Mouse (Mus musculus) olfactory bulb, adult 2 months (tissue): ENCODE measurements around the gene Zfp276. TPM values are rescaled to one million over a fixed set of nuclear protein-coding genes. Genes with fewer than 3 reads are reported as not detected.
"Not testable (repeated sequence)": the region's sequence is repeated elsewhere in the genome, so short reads cannot be mapped to it uniquely, and the experiment has no call there.

ENCODE experiments used
- H3K27ac ChIP-seq: fragments of 200-500 bp; 2 replicates; pipeline ENCODE4 v1.5.1; 2012; ENCODE audit warnings: low read depth, low read length; ENCODE audit not compliant: insufficient read depth
- H3K4me1 ChIP-seq: fragments of 200-500 bp; 2 replicates; pipeline ENCODE4 v1.6.1; 2012; ENCODE audit warnings: low read length; ENCODE audit not compliant: control insufficient read depth, insufficient read depth
- H3K4me3 ChIP-seq: fragments of 200-500 bp; 2 replicates; pipeline ENCODE4 v1.5.1; 2012; ENCODE audit warnings: mild to moderate bottlenecking, low read depth, low read length, moderate library complexity; ENCODE audit not compliant: insufficient read depth
- CTCF ChIP-seq: fragments of 200-500 bp; IDR thresholded peaks from 2 replicates; pipeline ENCODE4 v1.5.1; 2012; ENCODE audit warnings: low read depth, mild to moderate bottlenecking, low read length, moderate library complexity; ENCODE audit not compliant: insufficient read depth
- POLR2A ChIP-seq: fragments of 200-500 bp; IDR thresholded peaks from 2 replicates; pipeline ENCODE4 v1.6.1; 2012; ENCODE audit warnings: mild to moderate bottlenecking, low read depth, low read length, moderate library complexity; ENCODE audit not compliant: insufficient read depth
- WGBS: fragments of 180-500 bp; shearing (Covaris S2); methylation state at CpG from one replicate; pipeline ENCODE4 v1.1.7; 2018; 5-methylcytosine and 5-hydroxymethylcytosine counted together
- polyA plus RNA-seq: library from polyadenylated mRNA; stranded (reverse); fragments of >200 nt; gene quantifications from 2 replicates; pipeline ENCODE4 v1.2.4, GENCODE M21; 2012; ENCODE audit warnings: low replicate concordance; ENCODE audit not compliant: missing spikeins, insufficient read depth, insufficient read length

Gene Zfp276
- polyA plus RNA-seq, 1 experiment, result not detected

DNA sequence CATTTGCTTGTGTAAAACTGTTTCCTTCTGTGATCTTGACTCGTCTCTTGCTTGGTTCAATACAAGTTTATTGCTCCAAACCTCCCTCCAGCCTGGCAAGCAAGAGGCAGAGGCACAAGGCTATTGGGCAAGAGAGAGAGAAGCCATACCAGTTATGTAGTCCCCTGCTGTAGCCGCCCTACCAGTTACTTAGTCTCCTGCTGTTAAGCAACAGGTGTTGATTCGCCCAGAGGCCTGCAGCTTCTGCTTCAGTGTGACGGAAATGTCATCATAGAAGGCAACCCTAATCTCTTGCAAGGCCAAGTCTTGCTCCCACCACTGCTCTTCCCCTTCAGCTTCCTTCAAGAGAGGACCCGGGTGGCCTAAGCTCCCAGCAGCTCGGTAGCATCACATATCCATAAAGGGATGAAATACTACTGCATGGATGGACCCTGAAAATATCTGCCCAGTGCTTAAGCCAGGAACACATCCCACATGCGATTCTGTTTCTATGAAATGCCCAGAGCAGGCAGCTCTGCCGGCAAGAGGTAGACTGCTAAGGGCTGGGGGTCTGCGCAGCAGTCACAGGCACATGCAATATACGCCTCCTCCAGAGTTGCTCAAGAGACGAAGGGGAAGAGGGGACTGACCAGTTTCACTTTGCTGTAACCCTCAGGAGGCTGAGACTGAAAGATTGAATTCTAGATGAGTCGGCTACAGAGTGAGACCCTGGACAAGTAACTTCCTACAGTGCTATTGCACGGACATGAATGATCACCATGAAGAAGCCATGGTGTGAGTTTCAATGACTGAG lies 26.5 kb downstream of the Zfp276 start:
- Histone ChIP-seq H3K4me3 (no peak overlapping the region), H3K4me1 (no peaks in the 10 kb centered on the region), H3K27ac (no peak overlapping the region)
- TF ChIP-seq CTCF (no peak), POLR2A (no peak)
- 90% methylated on average over 13 of the region's 13 CpGs for WGBS

DNA sequence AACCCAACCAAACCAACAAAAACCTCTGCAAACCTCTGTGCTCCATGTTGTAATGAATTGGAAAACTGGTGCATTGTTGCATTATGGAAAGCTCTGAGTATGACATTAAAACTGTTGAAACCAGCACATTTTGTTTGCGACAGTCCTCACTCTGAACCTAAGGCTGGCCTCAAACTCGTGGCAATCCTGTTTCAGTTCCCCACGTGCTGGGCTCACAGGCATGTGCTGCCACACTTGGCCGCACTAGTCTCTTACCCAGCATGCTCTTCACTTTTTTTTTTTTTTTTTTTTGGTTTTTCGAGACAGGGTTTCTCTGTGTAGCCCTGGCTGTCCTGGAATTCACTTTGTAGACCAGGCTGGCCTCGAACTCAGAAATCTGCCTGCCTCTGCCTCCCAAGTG lies 29.0 kb downstream of the Zfp276 start:
- H3K27ac ChIP-seq, H3K4me3 ChIP-seq, H3K4me1 ChIP-seq: not testable (repeated sequence)
- 90% methylated on average over 5 of the region's 6 CpGs for WGBS

DNA sequence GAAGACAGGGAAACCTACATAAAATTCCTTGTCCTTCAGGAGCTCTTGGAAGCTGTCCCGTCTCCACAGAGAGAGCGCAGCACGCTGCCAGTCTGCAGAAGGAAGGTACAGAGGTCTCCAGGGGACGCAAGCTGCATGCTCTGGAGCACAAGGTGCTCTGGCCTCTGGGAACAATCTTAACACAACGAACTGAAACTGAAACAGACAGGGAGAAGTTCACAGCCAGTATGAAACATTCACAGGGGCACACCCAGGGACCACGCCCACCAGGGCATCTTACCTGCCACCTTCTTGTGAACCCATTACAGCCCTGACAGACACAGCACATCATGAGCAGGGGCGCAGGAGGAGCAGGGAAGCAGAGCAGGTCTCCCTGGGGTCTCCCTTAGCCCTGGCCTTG lies 30.0 kb downstream of the Zfp276 start:
- TF ChIP-seq CTCF, result no peak
- TF ChIP-seq POLR2A, result no peak
- no peak overlapping the region for H3K27ac ChIP-seq
- no peaks in the 10 kb centered on the region for H3K4me1 ChIP-seq
- 92% methylated on average over 7 of the region's 7 CpGs for WGBS
- H3K4me3 ChIP-seq, result no peak overlapping the region

DNA sequence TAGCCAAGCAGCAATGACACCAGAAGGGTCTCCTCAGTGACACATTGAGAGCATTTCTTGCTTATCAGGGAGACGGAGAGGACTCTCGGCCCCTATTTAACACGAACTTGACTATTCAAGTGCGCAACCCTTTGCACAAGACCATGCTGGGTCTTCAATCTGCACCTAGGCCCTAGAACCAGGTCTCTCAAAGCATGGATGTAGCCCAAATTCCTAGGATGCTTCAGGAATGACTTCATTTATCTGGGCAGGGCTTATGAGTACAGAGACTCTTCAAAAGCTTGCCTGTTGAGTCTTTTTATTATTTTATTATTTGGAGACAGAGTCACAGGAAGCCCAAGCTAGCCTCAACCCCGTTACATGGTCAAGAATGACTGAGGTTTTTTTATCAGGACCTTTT lies 30.5 kb downstream of the Zfp276 start:
- H3K27ac ChIP-seq, result no peak overlapping the region
- no peak for TF ChIP-seq POLR2A
- TF ChIP-seq CTCF, result no peak
- WGBS, result 94% methylated on average over 5 of the region's 5 CpGs
- H3K4me1 ChIP-seq, result no peaks in the 10 kb centered on the region
- no peak overlapping the region for H3K4me3 ChIP-seq

DNA sequence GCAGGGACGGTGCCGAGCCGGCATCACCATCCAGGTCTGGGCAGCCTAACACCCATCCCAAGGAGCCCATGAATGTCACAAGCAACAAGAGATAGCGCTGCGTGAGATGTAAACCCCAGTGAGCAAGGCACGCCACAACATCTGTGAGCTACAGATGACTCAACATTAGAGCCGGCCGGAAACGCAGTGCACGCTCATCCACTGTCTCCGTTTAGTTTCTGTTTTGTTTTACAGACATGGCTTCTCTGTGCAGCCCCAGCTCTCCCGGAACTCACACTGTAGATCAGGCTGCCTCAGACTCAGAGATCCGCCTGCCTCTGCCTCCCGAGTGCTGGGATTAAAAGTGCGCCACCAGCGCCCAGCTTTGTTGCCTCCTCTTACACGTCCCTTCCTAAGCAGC lies 33.4 kb downstream of the Zfp276 start:
- Histone ChIP-seq H3K4me1 (no peaks in the 10 kb centered on the region), H3K4me3 (no peak overlapping the region), H3K27ac (no peak overlapping the region)
- 93% methylated on average over 17 of the region's 17 CpGs for WGBS
- TF ChIP-seq POLR2A (no peak), CTCF (no peak)

DNA sequence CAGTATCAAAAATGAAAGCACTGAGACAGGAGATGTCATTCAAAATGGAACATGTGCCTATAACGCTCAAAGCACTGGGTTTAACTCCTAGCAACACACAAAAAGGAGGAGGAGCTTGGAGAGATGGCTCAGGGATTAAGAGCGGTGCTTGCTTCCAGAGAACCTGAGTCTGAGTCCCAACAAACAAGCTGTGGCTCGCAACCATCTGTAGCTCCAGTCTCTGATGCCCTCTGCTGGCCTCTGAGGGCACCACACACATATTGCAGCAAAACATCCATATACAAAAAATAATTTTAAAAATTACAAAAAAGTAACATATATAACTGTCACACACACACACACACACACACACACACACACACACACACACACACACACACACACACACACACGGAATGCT lies 36.2 kb downstream of the Zfp276 start:
- WGBS, result 61% methylated on average over 4 of the region's 4 CpGs
- H3K4me1 ChIP-seq, result no peaks in the 10 kb centered on the region
- TF ChIP-seq CTCF (peak; percentile 11; the same call in 1 of the 2 replicates), POLR2A (no peak)
- H3K4me3 ChIP-seq, result no peak overlapping the region
- H3K27ac ChIP-seq, result no peak overlapping the region

DNA sequence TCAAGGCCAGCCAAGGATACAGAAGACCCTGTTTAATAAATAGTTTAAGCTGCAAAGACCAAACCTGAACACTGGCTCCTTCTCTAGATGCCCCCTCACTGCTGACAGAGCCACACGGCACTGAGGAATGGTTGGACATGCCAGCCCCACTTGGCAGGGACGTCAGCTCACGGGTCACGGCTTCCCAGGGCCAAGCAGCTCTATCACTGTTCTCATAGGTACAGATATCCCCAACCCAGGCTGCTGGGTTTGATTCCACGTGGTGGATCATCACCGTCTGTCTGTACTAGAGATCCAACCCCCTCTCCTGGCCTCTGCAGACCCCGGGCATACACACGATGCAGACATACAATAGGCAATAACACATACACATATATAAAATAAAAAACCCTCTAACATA lies 36.7 kb downstream of the Zfp276 start:
- TF ChIP-seq POLR2A (no peak), CTCF (no peak)
- no peaks in the 10 kb centered on the region for H3K4me1 ChIP-seq
- 92% methylated on average over 8 of the region's 8 CpGs for whole genome bisulfite sequencing
- H3K4me3 ChIP-seq, result no peak overlapping the region
- no peak overlapping the region for H3K27ac ChIP-seq

DNA sequence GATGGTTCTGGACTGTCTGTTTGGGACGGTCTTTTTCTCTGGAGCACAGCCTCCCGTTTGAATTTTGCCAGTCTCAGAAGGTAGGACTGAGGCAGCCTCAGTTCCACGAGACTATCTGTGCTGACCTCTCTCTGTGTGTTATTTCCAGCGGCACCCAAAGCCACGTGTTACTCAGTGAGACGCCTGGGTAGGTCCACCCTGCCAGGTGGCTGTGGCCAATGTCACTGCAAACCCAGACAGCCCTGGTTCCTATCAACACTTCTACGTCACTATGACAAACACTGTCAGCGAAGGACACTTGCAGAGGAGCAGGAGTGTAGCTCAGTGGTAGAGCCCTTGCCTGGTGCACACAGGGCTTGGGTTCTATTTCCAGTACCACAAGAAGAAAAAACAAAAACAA lies 37.7 kb downstream of the Zfp276 start:
- Histone ChIP-seq H3K27ac (no peak overlapping the region), H3K4me1 (no peaks in the 10 kb centered on the region), H3K4me3 (no peak overlapping the region)
- no peak for TF ChIP-seq CTCF
- no peak for TF ChIP-seq POLR2A
- whole genome bisulfite sequencing, result 91% methylated on average over 8 of the region's 8 CpGs

DNA sequence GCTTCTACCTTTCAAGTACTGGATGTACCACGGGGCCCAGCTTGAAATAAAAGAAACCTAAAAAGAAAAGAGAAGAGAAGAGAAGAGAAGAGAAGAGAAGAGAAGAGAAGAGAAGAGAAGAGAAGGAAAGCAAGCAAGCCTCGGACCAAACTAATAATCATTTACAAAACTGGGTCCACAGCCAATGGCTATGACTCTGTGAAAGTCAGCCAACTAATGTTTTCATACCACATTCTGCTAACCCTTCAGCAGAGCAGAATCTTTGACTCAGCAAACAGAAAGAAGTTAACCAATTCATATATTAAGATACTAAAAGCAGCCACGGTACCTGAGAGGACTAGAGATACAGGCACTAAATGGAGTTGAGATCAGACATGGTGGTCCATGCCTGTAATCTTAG lies 38.3 kb downstream of the Zfp276 start:
- WGBS, result 95% methylated on average over 3 of the region's 3 CpGs
- no peaks in the 10 kb centered on the region for H3K4me1 ChIP-seq
- no peak overlapping the region for H3K4me3 ChIP-seq
- TF ChIP-seq CTCF (no peak), POLR2A (no peak)
- H3K27ac ChIP-seq, result no peak overlapping the region

DNA sequence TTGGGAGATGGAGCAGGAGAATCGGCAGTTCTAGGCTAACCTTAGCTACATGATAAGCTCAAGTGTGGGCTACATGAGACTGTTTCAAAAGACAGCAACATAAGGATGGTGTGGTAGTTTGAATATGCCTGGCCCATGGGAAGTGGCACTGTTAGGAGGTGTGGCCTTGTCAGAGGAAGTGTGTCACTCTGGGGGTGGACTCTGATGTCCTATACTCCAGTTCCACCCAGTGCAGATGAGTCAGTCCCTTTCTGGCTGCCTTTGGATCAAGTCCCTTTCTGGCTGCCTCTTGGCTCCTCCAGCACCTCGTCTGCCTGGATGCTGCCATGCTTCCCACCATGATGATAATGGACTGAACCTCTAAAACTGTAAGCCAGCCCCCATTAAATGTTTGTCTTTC lies 38.8 kb downstream of the Zfp276 start:
- WGBS, result 90% methylated on average over 2 of the region's 2 CpGs
- H3K27ac ChIP-seq, result no peak overlapping the region
- H3K4me3 ChIP-seq, result no peak overlapping the region
- TF ChIP-seq CTCF, result no peak
- TF ChIP-seq POLR2A, result no peak
- H3K4me1 ChIP-seq, result no peaks in the 10 kb centered on the region
